Comparison of ENCODE assay signal across 8 mouse cellular contexts in the genomic region with DNA sequence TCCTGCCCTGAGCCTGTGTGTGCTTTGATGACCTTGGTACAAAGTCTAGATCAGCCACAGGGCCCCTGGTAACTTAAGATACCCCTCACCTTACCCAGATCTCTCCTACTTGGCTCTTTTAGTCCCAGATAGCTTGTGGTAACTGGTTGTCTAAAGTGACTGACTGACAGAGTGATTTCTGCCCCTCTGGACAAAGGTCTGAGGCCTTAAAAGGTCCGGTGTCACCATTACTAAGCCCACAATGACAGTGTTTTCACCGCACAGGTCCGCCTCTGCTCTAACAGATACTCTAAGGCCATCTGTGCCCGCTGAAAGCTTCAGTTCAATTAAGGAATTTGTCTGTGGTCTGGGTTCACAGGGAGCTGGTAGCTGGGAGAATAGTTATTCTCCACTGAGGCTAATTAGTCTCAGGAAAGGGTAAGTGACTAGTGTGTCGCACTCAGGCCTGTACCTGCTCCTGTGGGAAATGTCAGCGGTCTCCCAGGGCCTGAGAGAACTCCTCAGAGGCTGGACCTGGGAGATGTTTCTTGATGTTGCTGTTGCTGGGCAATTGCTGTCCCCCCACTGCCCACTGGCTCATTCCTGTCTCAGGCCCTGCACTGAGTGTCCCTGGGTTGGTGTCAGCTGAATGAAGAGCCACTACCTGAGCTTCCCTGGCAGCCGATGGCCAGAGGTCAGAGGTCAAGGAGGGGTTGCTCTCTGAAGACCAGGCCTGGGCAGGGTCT. TPM values are rescaled to one million over a fixed set of nuclear protein-coding genes. Genes with fewer than 3 reads are reported as not detected.
DNase-seq lines count a peak whose midpoint lies in the region; ATAC-seq lines count a peak whose summit lies in the region.

No protein-coding gene starts in this region.

- peak overlapping the region; percentile 5; the same call in 1 of the 2 replicates for H3K4me2 ChIP-seq in heart, embryonic 11.5 days
- H3K4me2 ChIP-seq in hindbrain, embryonic 16.5 days (ENCODE audit: low read length): no peak overlapping the region

- peak overlapping the region; percentile 54 for H3K9ac ChIP-seq in heart, embryonic 11.5 days (ENCODE audit: low read depth, low read length)
- no peak overlapping the region for H3K9ac ChIP-seq in hindbrain, embryonic 16.5 days (ENCODE audit: low read depth, low read length)

- WGBS in heart, embryonic 11.5 days (ENCODE audit: insufficient replicate concordance): 55% methylated on average over 7 of the region's 7 CpGs
- WGBS in limb, embryonic 10.5 days: 42% methylated on average over 7 of the region's 7 CpGs
- 55% methylated on average over 7 of the region's 7 CpGs for WGBS in hindbrain, embryonic 16.5 days

- H3K36me3 ChIP-seq in heart, embryonic 11.5 days (ENCODE audit: control insufficient read depth, insufficient read depth, low read length): no peaks in the 10 kb centered on the region
- H3K36me3 ChIP-seq in limb, embryonic 10.5 days: no peaks in the 10 kb centered on the region
- no peaks in the 10 kb centered on the region for H3K36me3 ChIP-seq in hindbrain, embryonic 16.5 days (ENCODE audit: control insufficient read depth, insufficient read depth, low read length)

- no peak for ATAC-seq in heart, embryonic 11.5 days (replicated peaks; ENCODE audit: insufficient number of reproducible peaks, low FRiP score, low TSS enrichment)
- ATAC-seq in hindbrain, embryonic 16.5 days: no peak

- H3K4me1 ChIP-seq in heart, embryonic 11.5 days (ENCODE audit: control insufficient read depth, insufficient read depth, low read length): peaks cover 56% of the 10 kb centered on the region
- H3K4me1 ChIP-seq in limb, embryonic 10.5 days: peaks cover 73% of the 10 kb centered on the region
- peaks cover 5% of the 10 kb centered on the region; the same call in 1 of the 2 replicates for H3K4me1 ChIP-seq in hindbrain, embryonic 16.5 days (ENCODE audit: control insufficient read depth, insufficient read depth, low read depth, low read length)

- H3K27ac ChIP-seq in heart, embryonic 11.5 days (ENCODE audit: low read depth, low read length): peak overlapping the region; percentile 81
- peak overlapping the region; percentile 74 for H3K27ac ChIP-seq in limb, embryonic 10.5 days
- H3K27ac ChIP-seq in hindbrain, embryonic 16.5 days (ENCODE audit: low read depth, low read length): no peak overlapping the region

- H3K9me3 ChIP-seq in heart, embryonic 11.5 days (replicated peaks; ENCODE audit: control insufficient read depth, low read length): no peaks in the 10 kb centered on the region
- H3K9me3 ChIP-seq in limb, embryonic 10.5 days (replicated peaks): no peaks in the 10 kb centered on the region
- H3K9me3 ChIP-seq in hindbrain, embryonic 16.5 days (ENCODE audit: control insufficient read depth, low read length): no peaks in the 10 kb centered on the region

- H3K4me3 ChIP-seq in heart, embryonic 11.5 days (ENCODE audit: low read depth, low read length): no peak overlapping the region
- H3K4me3 ChIP-seq in limb, embryonic 10.5 days: no peak overlapping the region
- H3K4me3 ChIP-seq in hindbrain, embryonic 16.5 days (ENCODE audit: low read length): no peak overlapping the region

- DNase-seq in heart, postnatal 36 days: no peak
- DNase-seq in thymus, postnatal 4 days: peak; percentile 30
- DNase-seq in thymus, postnatal 10 days (ENCODE audit: low spot score in 2 of 2): no peak
- no peak for DNase-seq in limb, embryonic 10.5 days (ENCODE audit: low spot score)
- DNase-seq in cerebellum, postnatal 36 days: no peak
- DNase-seq in left cerebral cortex, adult 8-10 months (ENCODE audit: low spot score in 2 of 2): no peak

- intact Hi-C loops in heart, postnatal 36 days (cut with DNase I): no loop called here

- no peaks in the 10 kb centered on the region for H3K27me3 ChIP-seq in heart, embryonic 11.5 days (ENCODE audit: control insufficient read depth, insufficient read depth, low read length)
- peaks cover 5% of the 10 kb centered on the region; the same call in 1 of the 2 replicates for H3K27me3 ChIP-seq in limb, embryonic 10.5 days (ENCODE audit: low read depth, poor library complexity, severe bottlenecking)
- H3K27me3 ChIP-seq in hindbrain, embryonic 16.5 days (replicated peaks; ENCODE audit: control insufficient read depth, insufficient read depth, low read length): no peaks in the 10 kb centered on the region

RNA-seq across cellular contexts. Expression of a gene that starts 41.1 kb away (rescaled TPM):
- 8.0 and 9.6 TPM in 2 replicates for polyA plus RNA-seq in heart, embryonic 11.5 days (2014; fragmentation: Nextera tagmentation; extraction: Ambion mirVana)
- total RNA-seq in heart, postnatal 36 days (2021): 10 to 100 TPM; 26.4 to 31.6 TPM
- 13.4 and 14.2 TPM in 2 replicates for polyA plus RNA-seq in limb, embryonic 10.5 days (2016; fragmentation: Nextera tagmentation; extraction: Ambion mirVana)
- 10 to 100 TPM; 19.9 to 27.1 (median 24.2) TPM for total RNA-seq in left cerebral cortex, adult 8-10 months (2022)
- 3.9 and 4.2 TPM in 2 replicates for polyA plus RNA-seq in hindbrain, embryonic 16.5 days (2015; fragmentation: Nextera tagmentation; extraction: Ambion mirVana)
